Mouse (Mus musculus): Measurements from ENCODE around the gene AC131692.1.

The AC131692.1 gene

DNA sequence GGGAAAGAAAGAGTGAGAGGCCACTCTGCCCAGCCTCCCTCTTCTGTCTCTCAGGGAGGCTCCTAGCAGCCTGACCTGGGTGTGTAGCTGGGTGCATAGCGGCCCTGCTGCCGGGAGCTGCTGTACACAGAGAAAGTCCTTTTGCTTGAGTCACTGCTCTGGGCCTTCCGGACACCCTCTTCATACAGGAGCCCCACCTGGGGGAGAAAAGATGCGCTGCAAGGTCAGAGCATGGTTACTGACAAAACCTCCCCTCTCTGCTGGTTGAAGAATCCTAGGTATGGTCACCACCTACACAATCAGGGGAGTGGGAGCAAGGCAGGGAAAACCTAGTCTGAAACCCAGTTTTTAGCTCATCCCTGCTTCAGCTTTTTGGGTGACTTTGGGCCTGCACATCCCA lies 25.3 kb upstream of the AC131692.1 start:
- DNase-seq: no peak

DNA sequence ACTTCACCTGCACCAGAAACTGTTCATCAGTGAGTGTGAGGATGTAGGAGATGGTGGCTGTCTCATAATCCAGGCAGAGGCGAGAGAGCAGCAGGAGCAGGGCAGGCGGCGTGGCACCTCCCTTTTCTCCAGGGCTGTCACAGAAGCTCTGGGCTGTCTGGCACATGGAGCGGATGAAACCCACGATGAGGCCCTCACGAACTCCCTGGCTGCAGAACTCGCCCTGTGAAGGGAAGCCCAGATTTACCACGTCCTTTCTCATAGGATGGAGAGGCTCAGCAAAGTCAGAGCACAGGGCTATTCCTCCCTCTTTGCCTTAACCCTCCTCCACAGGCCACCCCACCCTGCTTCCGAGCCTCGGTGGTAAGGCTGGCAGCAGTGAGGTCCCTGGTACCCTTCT lies 24.4 kb upstream of the AC131692.1 start:
- no peak for DNase-seq

DNA sequence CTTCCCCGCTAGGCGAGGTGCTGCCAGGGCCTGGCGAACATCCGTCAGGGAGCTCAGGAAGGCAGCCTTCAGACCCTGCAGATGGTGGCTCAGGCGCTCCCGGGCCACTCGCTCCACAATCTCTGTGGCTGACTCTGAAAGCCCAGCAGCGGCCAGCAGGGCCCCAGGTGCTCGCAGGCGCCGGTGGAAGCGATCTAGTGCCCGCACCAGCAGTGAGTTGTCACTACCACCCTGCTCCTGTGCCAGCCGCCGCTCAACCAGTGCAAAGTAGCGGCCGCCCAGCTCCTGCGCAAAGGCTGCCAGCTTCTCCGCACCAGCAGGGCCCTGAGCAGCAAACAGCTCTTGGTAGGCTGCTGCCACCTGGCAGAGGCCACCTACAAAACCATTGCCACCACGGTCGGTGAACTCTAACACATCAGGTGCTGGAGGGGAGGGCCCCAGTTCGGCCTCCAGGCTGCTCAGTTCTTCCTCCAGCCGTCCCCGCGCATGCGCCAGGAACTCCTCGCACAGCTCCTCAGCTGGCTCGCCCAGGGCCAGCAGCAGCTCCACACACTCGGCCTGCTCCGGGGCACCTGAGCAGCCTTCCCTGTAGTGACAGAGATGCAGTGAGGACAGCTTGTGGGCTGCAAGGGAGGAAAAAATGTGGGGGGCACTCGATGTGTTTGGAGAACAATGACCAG lies 23.5 kb upstream of the AC131692.1 start:
- no peak for DNase-seq

- no peak for DNase-seq
Observed at GRCm38 (mm10) chr19:6071261-6071660, 23.0 kb upstream of the AC131692.1 start.

- DNase-seq: no peak
Observed at GRCm38 (mm10) chr19:6073889-6074288, 20.3 kb upstream of the AC131692.1 start.

GRCm38 (mm10) chr19:6076564-6077393 lies 17.4 kb upstream of the AC131692.1 start, which contains the start of gene Vps51:
Vps51 (minus strand) TSS chr19:6077231.
- DNase-seq: peak; percentile 78

GRCm38 (mm10) chr19:6079983-6080480 lies 14.2 kb upstream of the AC131692.1 start, which contains the start of gene Tmem262:
Tmem262 (plus strand) TSS chr19:6080033.
- no peak for DNase-seq

DNA sequence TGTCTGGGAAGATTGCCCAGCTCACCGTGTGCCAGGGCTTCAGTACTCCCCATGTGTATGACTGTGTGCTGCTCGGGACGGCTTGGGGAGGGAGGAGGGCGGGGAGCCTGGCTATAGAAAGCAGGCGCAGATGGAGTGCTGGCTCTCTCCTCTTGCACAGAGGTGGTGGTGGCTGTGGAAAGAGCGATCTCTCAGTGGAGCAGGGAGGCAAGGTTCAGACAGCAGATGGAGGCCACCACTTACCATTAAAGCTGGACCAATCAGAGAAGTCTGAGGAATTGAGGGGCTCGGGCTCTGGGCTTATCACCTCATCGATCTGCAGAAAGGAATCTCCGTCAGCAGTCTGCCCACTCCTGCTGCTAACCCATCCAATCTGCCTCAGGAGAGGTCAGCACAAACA lies 12.1 kb upstream of the AC131692.1 start, which contains the start of gene Gm28374:
Gene Gm28374, minus strand, starts transcription at position 101 of the 400 bp plus-strand sequence.
- no peak for DNase-seq

- peak; percentile 95 for DNase-seq
Observed at GRCm38 (mm10) chr19:6084478-6085248, 9.6 kb upstream of the AC131692.1 start, which contains the start of the genes Zfpl1 and Cdca5. Zfpl1 (minus strand) TSS chr19:6084956. Cdca5 (plus strand) TSS chr19:6084983.

GRCm38 (mm10) chr19:6085417-6085879 lies 8.8 kb upstream of the AC131692.1 start:
- DNase-seq: no peak

- DNase-seq: no peak
Observed at GRCm38 (mm10) chr19:6088841-6089240, 5.4 kb upstream of the AC131692.1 start.

GRCm38 (mm10) chr19:6097847-6098246 lies 3.6 kb downstream of the AC131692.1 start:
- no peak for DNase-seq

- DNase-seq: no peak
Observed at GRCm38 (mm10) chr19:6101186-6101585, 7.0 kb downstream of the AC131692.1 start.

- DNase-seq: no peak
Observed at GRCm38 (mm10) chr19:6102169-6102853, 8.1 kb downstream of the AC131692.1 start.

DNA sequence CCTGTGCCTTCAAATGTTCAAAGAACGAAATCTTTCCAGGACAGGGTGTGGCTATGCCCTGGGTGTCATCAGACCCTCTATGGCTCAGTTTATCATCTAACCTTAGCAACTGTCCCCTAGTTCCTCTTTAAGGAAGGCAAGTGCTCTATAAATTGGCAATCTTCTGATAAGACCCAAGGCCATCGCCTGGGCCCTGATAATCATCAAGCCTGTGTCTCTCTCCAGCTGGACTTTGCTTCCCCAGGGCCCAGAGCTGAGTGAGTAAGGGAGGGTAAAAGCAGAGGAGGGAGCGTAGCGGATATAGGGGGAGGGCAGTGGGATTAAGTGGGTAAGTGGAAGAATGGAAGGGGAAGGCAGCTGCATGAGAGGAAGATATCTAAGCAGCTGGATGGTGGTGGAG lies 10.3 kb downstream of the AC131692.1 start:
- no peak for DNase-seq

DNA sequence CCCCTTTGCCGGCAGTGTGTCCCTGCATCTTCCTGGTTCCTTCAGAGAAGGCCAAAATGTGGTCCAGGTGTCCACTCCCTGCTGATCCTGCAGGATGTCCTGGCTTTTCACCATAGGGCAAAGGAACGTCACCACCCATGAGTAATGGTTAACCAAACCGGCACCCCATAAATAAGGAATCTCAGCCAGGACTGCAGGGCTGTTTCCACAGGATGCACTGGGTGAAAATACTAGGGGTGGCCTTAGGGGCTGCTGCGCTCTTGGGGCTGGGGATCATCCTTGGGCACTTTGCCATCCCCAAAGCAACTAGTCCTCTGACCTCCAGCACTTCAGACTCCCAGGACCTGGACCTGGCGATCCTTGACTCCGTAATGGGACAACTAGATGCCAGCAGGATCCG lies 11.4 kb downstream of the AC131692.1 start, which contains the start of gene Naaladl1:
Gene Naaladl1, plus strand, starts transcription at position 197 of the 400 bp plus-strand sequence.
- no peak for DNase-seq

GRCm38 (mm10) chr19:6113116-6113515 lies 18.9 kb downstream of the AC131692.1 start:
- no peak for DNase-seq

GRCm38 (mm10) chr19:6116113-6116850 lies 22.1 kb downstream of the AC131692.1 start:
- no peak for DNase-seq

DNA sequence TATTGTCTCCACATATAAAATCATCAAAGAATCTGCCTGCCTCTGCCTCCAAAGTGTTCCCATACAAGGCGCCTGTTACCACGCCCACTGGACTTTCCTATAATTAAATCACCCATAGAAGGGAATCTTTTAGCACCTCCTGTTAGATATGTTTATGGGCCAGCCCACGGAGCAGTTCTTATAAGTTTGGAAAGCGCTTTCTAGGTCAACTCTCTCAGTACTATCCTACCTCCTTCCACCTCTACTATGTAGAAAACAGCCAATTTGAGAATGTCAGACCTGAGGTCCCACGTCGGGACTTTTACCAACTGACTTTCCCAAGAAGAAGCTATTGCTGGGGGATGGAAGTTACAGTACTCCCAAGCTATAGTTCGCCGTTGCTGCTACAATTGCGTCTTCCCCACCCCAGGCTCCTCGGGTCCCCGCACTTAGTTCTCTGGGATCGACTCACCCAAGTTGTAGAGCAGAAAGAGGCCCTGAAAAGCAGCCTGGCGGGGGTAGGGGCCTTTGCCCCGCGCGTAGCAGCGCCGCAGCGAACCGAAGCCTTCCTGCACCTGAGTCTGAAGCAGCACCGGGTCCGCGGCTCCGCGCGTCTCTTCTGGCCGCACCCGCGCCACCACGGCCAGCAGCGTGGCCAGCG lies 23.2 kb downstream of the AC131692.1 start:
- no peak for DNase-seq

- peak; percentile 86 for DNase-seq
Observed at GRCm38 (mm10) chr19:6117986-6118676, 23.9 kb downstream of the AC131692.1 start, which contains the start of gene Sac3d1. Sac3d1 (minus strand) TSS chr19:6118650.

Measured in right cerebral cortex, postnatal 14 days (tissue).